Mouse (Mus musculus) telencephalon, adult 2 months (tissue): Measurements from ENCODE around the gene Hist1h3g.

Experiments used
- DNase-seq: peaks from one replicate; pipeline ENCODE4 v3.0.0-alpha.2; 2011; ENCODE audit warnings: low read depth, low spot score

The Hist1h3g gene

GRCm38 (mm10) chr13:23535137-23536075, at the start of gene Hist1h3g:
TSS of gene Hist1h3g (plus strand) at chr13:23535422.
- DNase-seq = peak; percentile 96

GRCm38 (mm10) chr13:23488400-23489322, 46.6 kb upstream of the Hist1h3g start, which contains the start of gene Btn2a2:
TSS of gene Btn2a2 (minus strand) at chr13:23488857.
- peak; percentile 84 for DNase-seq

- no peak for DNase-seq
These were observed 44.4 kb upstream of the Hist1h3g start for GRCm38 (mm10) chr13:23490863-23491262.

- DNase-seq = no peak
These were observed 44.0 kb upstream of the Hist1h3g start for GRCm38 (mm10) chr13:23491263-23491662.

- DNase-seq = no peak
These were observed 43.2 kb upstream of the Hist1h3g start for GRCm38 (mm10) chr13:23491990-23492389.

GRCm38 (mm10) chr13:23495526-23495925, 39.7 kb upstream of the Hist1h3g start:
- no peak for DNase-seq

- DNase-seq = no peak
These were observed 37.4 kb upstream of the Hist1h3g start for GRCm38 (mm10) chr13:23497656-23498321.

GRCm38 (mm10) chr13:23498653-23499052, 36.6 kb upstream of the Hist1h3g start:
- DNase-seq = no peak

- DNase-seq = no peak
These were observed 35.3 kb upstream of the Hist1h3g start for GRCm38 (mm10) chr13:23499943-23500342.

GRCm38 (mm10) chr13:23500424-23501200, 34.6 kb upstream of the Hist1h3g start:
- DNase-seq = no peak

GRCm38 (mm10) chr13:23501511-23501910, 33.7 kb upstream of the Hist1h3g start:
- DNase-seq = no peak

- DNase-seq = no peak
These were observed 33.1 kb upstream of the Hist1h3g start for GRCm38 (mm10) chr13:23502031-23502567.

- DNase-seq = no peak
These were observed 32.3 kb upstream of the Hist1h3g start for GRCm38 (mm10) chr13:23502916-23503315.

GRCm38 (mm10) chr13:23503797-23504196, 31.4 kb upstream of the Hist1h3g start:
- DNase-seq = no peak

GRCm38 (mm10) chr13:23505662-23506345, 29.4 kb upstream of the Hist1h3g start:
- no peak for DNase-seq

- DNase-seq = no peak
These were observed 28.9 kb upstream of the Hist1h3g start for GRCm38 (mm10) chr13:23506351-23506750.

GRCm38 (mm10) chr13:23506819-23507515, 28.3 kb upstream of the Hist1h3g start:
- no peak for DNase-seq

- no peak for DNase-seq
These were observed 25.1 kb upstream of the Hist1h3g start for GRCm38 (mm10) chr13:23510127-23510526.

GRCm38 (mm10) chr13:23513517-23513916, 21.7 kb upstream of the Hist1h3g start:
- no peak for DNase-seq
